Mouse (Mus musculus): ENCODE measurements at regions not wholly inside any gene's neighbourhood (a gene's known extent, or its start where the extent isn't known, plus 50 kb on each side); places are given as distances from the start of the nearest gene placed in this dataset.

DNA sequence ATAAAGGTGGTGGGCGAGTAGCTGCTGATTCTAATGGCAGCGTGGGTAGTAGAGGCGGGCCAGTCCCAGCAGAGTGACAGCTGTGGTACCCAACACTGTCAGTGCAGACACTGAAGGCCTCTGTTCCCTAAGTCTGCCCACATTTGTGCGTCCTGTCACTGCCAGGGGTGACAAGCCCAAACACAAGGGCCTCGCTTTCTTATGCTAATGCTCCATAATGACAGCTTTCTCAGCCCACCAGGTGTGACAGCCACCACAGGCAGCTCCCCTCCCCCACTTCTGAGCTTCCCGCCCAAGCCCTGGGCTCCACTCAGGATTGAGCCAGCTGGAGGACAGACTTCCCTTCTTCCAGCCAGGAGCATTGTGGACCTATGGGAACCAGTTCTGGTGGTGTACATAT, 440.4 kb downstream of the Dhx35 start:
- Histone ChIP-seq H3K4me1 (ENCODE audit: insufficient read depth, low read length) (no peaks in the 10 kb centered on the region), H3K27me3 (ENCODE audit: insufficient read depth, low read length) (no peaks in the 10 kb centered on the region), H3K4me3 (ENCODE audit: low read depth, low read length) (no peak overlapping the region), H3K27ac (ENCODE audit: low read depth, low read length) (no peak overlapping the region), H3K36me3 (ENCODE audit: insufficient read depth, low read length) (no peaks in the 10 kb centered on the region), H3K9ac (replicated peaks; ENCODE audit: low read length, poor library complexity, severe bottlenecking) (no peak overlapping the region), H3K4me2 (ENCODE audit: low read depth, low read length, poor library complexity, severe bottlenecking) (no peak overlapping the region), H3K9me3 (ENCODE audit: low read length) (no peaks in the 10 kb centered on the region)
- no peak for TF ChIP-seq CTCF (IDR thresholded peaks at IDR 0.05)
- ATAC-seq (ENCODE audit: low FRiP score) (no peak), DNase-seq (ENCODE audit: low spot score) (no peak)
- WGBS: 21% methylated on average over 6 of the region's 6 CpGs

DNA sequence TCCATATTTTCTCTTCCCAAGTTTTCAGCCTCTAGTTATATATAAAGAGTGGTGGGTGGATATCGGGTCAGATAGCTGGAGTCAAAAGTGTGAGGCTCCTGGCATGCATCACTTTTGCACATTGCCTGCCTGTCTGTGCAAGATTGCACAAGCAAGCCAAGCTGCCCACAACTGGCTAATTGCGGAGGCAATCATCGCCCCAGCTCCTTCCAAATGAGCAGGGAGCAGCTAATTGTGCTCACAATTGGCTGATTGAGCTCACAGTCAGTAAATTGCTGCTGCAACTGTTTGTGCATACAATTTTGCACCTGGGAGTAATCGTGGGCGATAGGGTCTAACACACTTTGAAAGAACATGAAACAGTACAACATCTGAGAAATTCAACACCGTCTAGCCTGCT, 455.5 kb downstream of the Dhx35 start:
- Histone ChIP-seq H3K36me3 (ENCODE audit: insufficient read depth, low read length) (no peaks in the 10 kb centered on the region), H3K9me3 (ENCODE audit: low read length) (no peaks in the 10 kb centered on the region), H3K4me1 (ENCODE audit: insufficient read depth, low read length) (no peaks in the 10 kb centered on the region), H3K4me2 (ENCODE audit: low read depth, low read length, poor library complexity, severe bottlenecking) (no peak overlapping the region), H3K9ac (replicated peaks; ENCODE audit: low read length, poor library complexity, severe bottlenecking) (no peak overlapping the region), H3K27me3 (ENCODE audit: insufficient read depth, low read length) (no peaks in the 10 kb centered on the region), H3K27ac (ENCODE audit: low read depth, low read length) (no peak overlapping the region), H3K4me3 (ENCODE audit: low read depth, low read length) (no peak overlapping the region)
- no peak for TF ChIP-seq CTCF (IDR thresholded peaks at IDR 0.05)
- DNase-seq (ENCODE audit: low spot score) (peak; percentile 11), ATAC-seq (ENCODE audit: low FRiP score) (no peak)
- 92% methylated on average over 6 of the region's 6 CpGs for WGBS

DNA sequence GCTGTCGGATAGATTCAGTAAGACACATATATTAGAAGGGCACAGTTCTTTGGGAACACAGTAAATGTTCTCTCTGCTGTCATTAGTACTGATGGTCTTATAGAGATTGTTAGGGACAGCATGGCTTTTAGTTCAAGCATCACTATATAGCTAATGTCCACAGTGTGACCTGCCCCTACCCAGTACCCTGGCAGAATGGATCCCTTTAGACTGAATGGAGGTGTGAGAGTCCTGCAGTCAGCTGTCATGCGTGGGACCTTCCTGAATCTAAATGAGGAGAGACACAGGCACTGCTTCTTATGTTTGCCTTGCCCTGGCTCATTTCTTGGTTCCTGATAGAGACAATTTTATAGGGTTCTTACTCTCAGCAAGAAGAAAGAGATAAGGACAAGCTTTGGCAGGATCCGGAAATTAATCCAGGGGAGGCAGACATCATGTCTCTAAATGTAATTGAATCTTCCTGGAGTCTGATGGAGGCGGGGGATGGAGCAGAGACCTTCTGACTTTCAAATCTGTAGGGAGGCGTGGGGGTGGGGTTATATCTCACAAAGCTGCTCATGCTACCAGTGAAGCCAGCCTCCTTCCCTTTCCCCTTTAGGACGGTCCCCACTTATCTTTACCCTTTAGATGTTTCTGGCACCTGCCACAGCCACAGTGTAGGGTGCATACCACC, 456.5 kb downstream of the Dhx35 start:
- 77% methylated on average over 6 of the region's 6 CpGs for WGBS
- no peak overlapping the region for H3K4me2 ChIP-seq (ENCODE audit: low read depth, low read length, poor library complexity, severe bottlenecking)
- no peak overlapping the region for H3K9ac ChIP-seq (replicated peaks; ENCODE audit: low read length, poor library complexity, severe bottlenecking)
- H3K27ac ChIP-seq (ENCODE audit: low read depth, low read length): no peak overlapping the region
- H3K4me3 ChIP-seq (ENCODE audit: low read depth, low read length): no peak overlapping the region
- H3K27me3 ChIP-seq (ENCODE audit: insufficient read depth, low read length): no peaks in the 10 kb centered on the region
- H3K36me3 ChIP-seq (ENCODE audit: insufficient read depth, low read length): no peaks in the 10 kb centered on the region
- no peaks in the 10 kb centered on the region for H3K9me3 ChIP-seq (ENCODE audit: low read length)
- DNase-seq (ENCODE audit: low spot score) (peak; percentile 5), ATAC-seq (ENCODE audit: low FRiP score) (no peak)
- H3K4me1 ChIP-seq (ENCODE audit: insufficient read depth, low read length): no peaks in the 10 kb centered on the region
- no peak for TF ChIP-seq CTCF (IDR thresholded peaks at IDR 0.05)

DNA sequence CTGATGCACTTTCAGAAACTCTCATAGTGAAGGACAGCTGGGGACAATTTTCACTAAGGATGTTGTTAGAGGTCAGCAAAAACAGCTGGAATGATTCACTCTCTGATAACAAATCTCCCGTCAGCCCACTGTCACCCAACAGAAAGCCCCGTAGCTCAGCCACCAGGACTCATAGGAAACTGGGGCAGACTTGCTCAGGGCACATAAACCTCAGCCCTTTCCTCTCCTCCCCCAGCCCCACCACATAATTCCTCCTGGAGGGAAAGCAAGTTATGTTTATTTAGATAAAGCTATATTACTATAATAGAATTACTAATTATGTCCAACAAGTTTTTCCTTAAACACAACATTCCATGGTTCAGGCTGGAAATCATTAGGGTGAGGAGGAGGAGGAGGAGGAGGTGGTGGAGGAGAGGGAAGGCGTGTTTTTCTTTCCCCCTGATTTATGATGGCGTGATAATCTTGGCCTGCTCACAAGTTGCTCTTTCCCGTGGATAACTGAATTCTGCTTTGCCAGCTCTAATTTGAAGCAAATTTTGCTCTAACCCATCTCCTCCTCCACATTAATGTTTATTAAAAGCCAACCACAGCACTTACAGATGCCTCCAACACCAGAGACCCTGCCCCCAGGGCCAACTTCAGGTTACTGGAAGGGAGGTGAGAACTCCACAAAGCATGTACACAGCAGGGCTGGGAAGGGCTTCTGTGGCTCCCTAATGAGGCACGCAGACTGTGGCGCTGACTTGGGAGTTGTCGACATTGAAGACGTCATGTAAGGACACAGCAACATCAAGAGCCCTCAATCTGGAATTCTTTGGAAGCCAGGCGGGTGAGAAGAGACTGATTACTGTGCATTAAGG, 475.8 kb downstream of the Dhx35 start:
- Histone ChIP-seq H3K4me2 (ENCODE audit: low read depth, low read length, poor library complexity, severe bottlenecking) (no peak overlapping the region), H3K4me1 (ENCODE audit: insufficient read depth, low read length) (no peaks in the 10 kb centered on the region), H3K27me3 (ENCODE audit: insufficient read depth, low read length) (no peaks in the 10 kb centered on the region), H3K36me3 (ENCODE audit: insufficient read depth, low read length) (no peaks in the 10 kb centered on the region), H3K9me3 (ENCODE audit: low read length) (no peaks in the 10 kb centered on the region), H3K9ac (replicated peaks; ENCODE audit: low read length, poor library complexity, severe bottlenecking) (no peak overlapping the region), H3K4me3 (ENCODE audit: low read depth, low read length) (no peak overlapping the region), H3K27ac (ENCODE audit: low read depth, low read length) (no peak overlapping the region)
- TF ChIP-seq CTCF (IDR thresholded peaks at IDR 0.05): no peak
- DNase-seq (ENCODE audit: low spot score) (no peak), ATAC-seq (ENCODE audit: low FRiP score) (no peak)
- WGBS: 87% methylated on average over 10 of the region's 10 CpGs

DNA sequence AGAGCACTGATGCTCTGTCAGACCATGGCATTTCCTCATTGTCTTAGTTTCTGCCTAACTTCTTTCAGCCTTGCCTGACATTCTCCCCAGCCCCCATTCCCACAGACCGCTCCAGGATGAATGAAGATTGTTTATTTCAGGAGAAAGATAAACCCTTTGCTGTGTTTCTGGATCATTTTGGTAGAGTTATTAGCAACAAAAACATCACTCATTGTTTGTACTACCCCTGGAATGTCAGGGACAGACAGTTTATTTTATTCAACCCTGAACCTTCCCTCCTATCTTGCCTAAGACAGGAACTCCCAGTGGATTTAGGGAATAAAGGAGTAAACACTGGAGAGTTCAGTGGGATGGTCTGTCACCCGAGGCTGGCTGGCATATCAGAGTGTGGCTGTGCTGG, 484.3 kb downstream of the Dhx35 start:
- Histone ChIP-seq H3K4me2 (ENCODE audit: low read depth, low read length, poor library complexity, severe bottlenecking) (no peak overlapping the region), H3K9ac (replicated peaks; ENCODE audit: low read length, poor library complexity, severe bottlenecking) (no peak overlapping the region), H3K4me1 (ENCODE audit: insufficient read depth, low read length) (no peaks in the 10 kb centered on the region), H3K27ac (ENCODE audit: low read depth, low read length) (no peak overlapping the region), H3K9me3 (ENCODE audit: low read length) (no peaks in the 10 kb centered on the region), H3K4me3 (ENCODE audit: low read depth, low read length) (no peak overlapping the region), H3K27me3 (ENCODE audit: insufficient read depth, low read length) (no peaks in the 10 kb centered on the region), H3K36me3 (ENCODE audit: insufficient read depth, low read length) (no peaks in the 10 kb centered on the region)
- WGBS: 63% methylated on average over 2 of the region's 2 CpGs
- ATAC-seq (ENCODE audit: low FRiP score): no peak
- no peak for DNase-seq (ENCODE audit: low spot score)
- TF ChIP-seq CTCF (IDR thresholded peaks at IDR 0.05): no peak

All from midbrain, postnatal 0 days (tissue).